Mouse (Mus musculus) limb, embryonic 11.5 days (tissue): ENCODE data around the gene Snx1. TPM values are rescaled to one million over a fixed set of nuclear protein-coding genes. Genes with fewer than 3 reads are reported as not detected.

ENCODE experiments used
- ATAC-seq: fragments of 200-750 bp; cut with Nextera tagmentation; 2 replicates; pipeline ENCODE4 v1.8.0; 2017; ENCODE audit warnings: low read depth; ENCODE audit not compliant: insufficient number of reproducible peaks, low FRiP score, low TSS enrichment
- DNase-seq: peaks from one replicate; pipeline ENCODE4 v3.0.0-alpha.2; 2015; ENCODE audit warnings: low spot score
- H3K27ac ChIP-seq: fragments of 300-500 bp; sonication (generic); replicated peaks from 2 replicates; pipeline ENCODE4 v1.5.1; 2014; ENCODE audit warnings: low read depth, mild to moderate bottlenecking, low read length
- H3K27me3 ChIP-seq: fragments of 300-500 bp; sonication (generic); 2 replicates; pipeline ENCODE4 v1.6.1; 2014; ENCODE audit warnings: mild to moderate bottlenecking, low read length, mixed read lengths; ENCODE audit not compliant: control insufficient read depth, insufficient read depth
- H3K36me3 ChIP-seq: fragments of 300-500 bp; sonication (generic); 2 replicates; pipeline ENCODE4 v1.6.1; 2014; ENCODE audit warnings: mild to moderate bottlenecking, low read length, moderate library complexity, mixed read lengths; ENCODE audit not compliant: control insufficient read depth, insufficient read depth
- H3K4me1 ChIP-seq: fragments of 300-500 bp; sonication (generic); 2 replicates; pipeline ENCODE4 v1.6.1; 2014; ENCODE audit warnings: low read length, mixed read lengths; ENCODE audit not compliant: control insufficient read depth, insufficient read depth
- H3K4me2 ChIP-seq: fragments of 300-500 bp; sonication (generic); 2 replicates; pipeline ENCODE4 v1.6.1; 2014; ENCODE audit warnings: low read depth, mild to moderate bottlenecking, moderate library complexity; ENCODE audit not compliant: severe bottlenecking
- H3K4me3 ChIP-seq: fragments of 300-500 bp; sonication (generic); 2 replicates; pipeline ENCODE4 v1.5.1; 2014; ENCODE audit warnings: low read depth, low read length
- H3K9ac ChIP-seq: fragments of 300-500 bp; sonication (generic); 2 replicates; pipeline ENCODE4 v1.6.1; 2014; ENCODE audit warnings: mild to moderate bottlenecking, low read length
- H3K9me3 ChIP-seq: fragments of 300-500 bp; sonication (generic); 2 replicates; pipeline ENCODE4 v1.6.1; 2016; ENCODE audit warnings: low read length; ENCODE audit not compliant: control insufficient read depth
- WGBS: fragments of 180-500 bp; shearing (Covaris S2); extraction: QIAGEN DNeasy Blood & Tissue Kit; methylation state at CpG from one replicate; pipeline ENCODE4 v1.1.7; 2014; 5-methylcytosine and 5-hydroxymethylcytosine counted together
- polyA plus RNA-seq: library from polyadenylated mRNA; unstranded; fragments of >200 nt; fragmentation: Nextera tagmentation; extraction: Ambion mirVana; gene quantifications from 2 replicates; pipeline ENCODE4 v1.2.1, GENCODE M21; 2014

The Snx1 gene
- polyA plus RNA-seq, 1 experiment from 2014 or later, result 123 TPM

- Histone ChIP-seq H3K36me3 (no peaks in the 10 kb centered on the region; the same call in 1 of the 2 replicates), H3K9me3 (no peaks in the 10 kb centered on the region)
- WGBS, result 89% methylated on average over 3 of the region's 3 CpGs
These were observed 12.0 kb downstream of the Snx1 start for GRCm38 (mm10) chr9:66114341-66114740.

GRCm38 (mm10) chr9:66110611-66111379 is 15.6 kb downstream of the Snx1 start:
- no peak for DNase-seq

More at GRCm38 (mm10) chr9:66114341-66114740, 12.0 kb downstream of the Snx1 start:
- Histone ChIP-seq H3K27ac (no peak overlapping the region), H3K4me1 (no peaks in the 10 kb centered on the region), H3K9ac (no peak overlapping the region), H3K27me3 (no peaks in the 10 kb centered on the region), H3K4me2 (no peak overlapping the region), H3K4me3 (no peak overlapping the region)
- DNase-seq (no peak), ATAC-seq (no peak)

GRCm38 (mm10) chr9:66110126-66110525 is 16.3 kb downstream of the Snx1 start:
- Histone ChIP-seq H3K4me1 (no peaks in the 10 kb centered on the region), H3K4me3 (no peak overlapping the region), H3K27me3 (no peaks in the 10 kb centered on the region), H3K27ac (0 out of 2 replicates have a peak overlapping the region, but pooled peaks have one; percentile 23), H3K4me2 (no peak overlapping the region), H3K9me3 (no peaks in the 10 kb centered on the region), H3K36me3 (peaks cover 8% of the 10 kb centered on the region; the same call in 1 of the 2 replicates), H3K9ac (no peak overlapping the region)
- DNase-seq (no peak), ATAC-seq (no peak)
- 72% methylated on average over 8 of the region's 8 CpGs for WGBS

More at GRCm38 (mm10) chr9:66110611-66111379, 15.6 kb downstream of the Snx1 start:
- Histone ChIP-seq H3K36me3 (peaks cover 7% of the 10 kb centered on the region; the same call in 1 of the 2 replicates), H3K4me2 (no peak overlapping the region), H3K27ac (peak overlapping the region; percentile 23; the same call in 1 of the 2 replicates), H3K4me3 (no peak overlapping the region), H3K9me3 (no peaks in the 10 kb centered on the region), H3K9ac (no peak overlapping the region), H3K27me3 (no peaks in the 10 kb centered on the region), H3K4me1 (no peaks in the 10 kb centered on the region)
- 64% methylated on average over 8 of the region's 8 CpGs for WGBS
- ATAC-seq, result no peak

- Histone ChIP-seq H3K27ac (no peak overlapping the region), H3K36me3 (peaks cover 9% of the 10 kb centered on the region; the same call in 1 of the 2 replicates), H3K4me1 (no peaks in the 10 kb centered on the region), H3K4me3 (no peak overlapping the region), H3K9me3 (no peaks in the 10 kb centered on the region), H3K4me2 (no peak overlapping the region), H3K27me3 (no peaks in the 10 kb centered on the region), H3K9ac (no peak overlapping the region)
- DNase-seq, result no peak
- WGBS, result 89% methylated on average over 1 of the region's 1 CpGs
- no peak for ATAC-seq
These were observed 16.8 kb downstream of the Snx1 start for GRCm38 (mm10) chr9:66109574-66109973.

GRCm38 (mm10) chr9:66105168-66105567 is 21.2 kb downstream of the Snx1 start:
- Histone ChIP-seq H3K9ac (no peak overlapping the region), H3K27me3 (no peaks in the 10 kb centered on the region), H3K9me3 (no peaks in the 10 kb centered on the region), H3K4me3 (no peak overlapping the region), H3K36me3 (peaks cover 21% of the 10 kb centered on the region; the same call in 1 of the 2 replicates), H3K4me2 (no peak overlapping the region), H3K4me1 (no peaks in the 10 kb centered on the region), H3K27ac (no peak overlapping the region)
- WGBS, result 90% methylated on average over 8 of the region's 8 CpGs
- ATAC-seq, result no peak
- no peak for DNase-seq

GRCm38 (mm10) chr9:66104601-66105000 is 21.8 kb downstream of the Snx1 start:
- 95% methylated on average over 4 of the region's 4 CpGs for WGBS
- ATAC-seq (no peak), DNase-seq (no peak)
- Histone ChIP-seq H3K27ac (no peak overlapping the region), H3K9me3 (no peaks in the 10 kb centered on the region), H3K27me3 (no peaks in the 10 kb centered on the region), H3K36me3 (peaks cover 21% of the 10 kb centered on the region; the same call in 1 of the 2 replicates), H3K4me2 (no peak overlapping the region), H3K4me3 (no peak overlapping the region), H3K9ac (no peak overlapping the region), H3K4me1 (no peaks in the 10 kb centered on the region)

- Histone ChIP-seq H3K4me3 (no peak overlapping the region), H3K27me3 (no peaks in the 10 kb centered on the region), H3K36me3 (peaks cover 19% of the 10 kb centered on the region; the same call in 1 of the 2 replicates), H3K9me3 (no peaks in the 10 kb centered on the region), H3K4me2 (no peak overlapping the region), H3K27ac (no peak overlapping the region), H3K9ac (no peak overlapping the region), H3K4me1 (no peaks in the 10 kb centered on the region)
- ATAC-seq (no peak), DNase-seq (no peak)
- 88% methylated on average over 6 of the region's 6 CpGs for WGBS
These were observed 23.7 kb downstream of the Snx1 start for GRCm38 (mm10) chr9:66102668-66103067.

- ATAC-seq, result no peak
- Histone ChIP-seq H3K4me1 (no peaks in the 10 kb centered on the region), H3K9ac (no peak overlapping the region), H3K4me3 (no peak overlapping the region), H3K27me3 (no peaks in the 10 kb centered on the region), H3K4me2 (no peak overlapping the region), H3K9me3 (no peaks in the 10 kb centered on the region), H3K27ac (no peak overlapping the region), H3K36me3 (peaks cover 15% of the 10 kb centered on the region; the same call in 1 of the 2 replicates)
- WGBS, result 86% methylated on average over 8 of the region's 8 CpGs
- no peak for DNase-seq
These were observed 24.8 kb downstream of the Snx1 start for GRCm38 (mm10) chr9:66101577-66101976.
